ENCODE assay signal across 25 mouse cellular contexts in genomic region chr5:138165594-138165993, GRCm38 (mm10). TPM values are rescaled to one million over a fixed set of nuclear protein-coding genes. Genes with fewer than 3 reads are reported as not detected.
DNase-seq lines count a peak whose midpoint lies in the region; ATAC-seq and TF ChIP-seq lines count a peak whose summit lies in the region.
"Had no signal": no experiment of that assay in that cellular context is flagged by ENCODE, and none has a peak within 500 bp of the region (broad histone marks: within the 10 kb centered on the region; RNA-seq: fewer than 3 reads in every experiment).

No protein-coding gene starts in this region.

- peaks cover 35% of the 10 kb centered on the region for H3K79me2 ChIP-seq in myocyte (ENCODE audit: control insufficient read depth, insufficient read depth)

- WGBS in hindbrain, embryonic 14.5 days: 81% methylated on average over 8 of the region's 8 CpGs
- 79% methylated on average over 8 of the region's 8 CpGs for WGBS in hindbrain, embryonic 16.5 days

- H3K4me2 ChIP-seq in hindbrain, embryonic 14.5 days (replicated peaks): no peak overlapping the region
- no peak overlapping the region for H3K4me2 ChIP-seq in hindbrain, embryonic 16.5 days (ENCODE audit: low read length)
- H3K4me2 ChIP-seq in myocyte (ENCODE audit: low read depth): no peak overlapping the region
- H3K4me2 ChIP-seq: embryonic facial prominence, embryonic 15.5 days; forebrain, embryonic 15.5 days; heart, embryonic 15.5 days; liver, embryonic 12.5 days; stomach, embryonic 15.5 days had no signal

- H3ac ChIP-seq in myocyte (ENCODE audit: control insufficient read depth, insufficient read length): no peak overlapping the region

- H3K9ac ChIP-seq in hindbrain, embryonic 14.5 days: 0 out of 2 replicates have a peak overlapping the region, but pooled peaks have one; percentile 3
- H3K9ac ChIP-seq in hindbrain, embryonic 16.5 days (ENCODE audit: low read depth, low read length): no peak overlapping the region
- H3K9ac ChIP-seq: embryonic facial prominence, embryonic 15.5 days; forebrain, embryonic 15.5 days; heart, embryonic 15.5 days; liver, embryonic 12.5 days; stomach, embryonic 15.5 days had no signal

- peak; percentile 19 for TF ChIP-seq POLR2A in myocyte (IDR thresholded peaks at IDR 0.05; ENCODE audit: insufficient read length, low read depth)

- peak; percentile 28 for DNase-seq in cerebellum, adult 11-12 months
- DNase-seq in cerebellum, adult 8-10 months: no peak
- no peak for DNase-seq in hindbrain, embryonic 14.5 days (ENCODE audit: low spot score)
- DNase-seq in G1E (ENCODE audit: low spot score): no peak
- DNase-seq in lung, postnatal 25 days (ENCODE audit: low spot score): no peak
- DNase-seq: adrenal gland, adult 2 months; cerebellum, postnatal 10 days; embryo, embryonic 11 days; gastrocnemius, postnatal 36 days; heart, postnatal 4 days; kidney, adult 8-10 months; kidney, postnatal 14 days; lung, adult 2 months; lung, postnatal 36 days; right cerebral cortex, postnatal 25 days; thymus, adult 18-20 months had no signal

- peaks cover 77% of the 10 kb centered on the region for H3K36me3 ChIP-seq in hindbrain, embryonic 14.5 days (replicated peaks; ENCODE audit: control insufficient read depth, insufficient read depth)
- peaks cover 50% of the 10 kb centered on the region for H3K36me3 ChIP-seq in hindbrain, embryonic 16.5 days (ENCODE audit: control insufficient read depth, insufficient read depth, low read length)
- H3K36me3 ChIP-seq in G1E (replicated peaks): peaks cover 85% of the 10 kb centered on the region
- H3K36me3 ChIP-seq in myocyte (ENCODE audit: control insufficient read depth, insufficient read depth): peaks cover 30% of the 10 kb centered on the region

- TF ChIP-seq CTCF in G1E (IDR thresholded peaks at IDR 0.05; ENCODE audit: low read depth, low read length): no peak

- no peak overlapping the region for H3K4me3 ChIP-seq in hindbrain, embryonic 14.5 days (replicated peaks; ENCODE audit: low read length)
- H3K4me3 ChIP-seq in hindbrain, embryonic 16.5 days (ENCODE audit: low read length): no peak overlapping the region
- peak overlapping the region; percentile 1; the same call in 1 of the 2 replicates for H3K4me3 ChIP-seq in G1E (ENCODE audit: low read depth, low read length)
- H3K4me3 ChIP-seq in myocyte: no peak overlapping the region
- H3K4me3 ChIP-seq: embryonic facial prominence, embryonic 15.5 days; forebrain, embryonic 15.5 days; heart, embryonic 15.5 days; layer of hippocampus, adult 2 months; liver, embryonic 12.5 days; stomach, embryonic 15.5 days had no signal

- peaks cover 20% of the 10 kb centered on the region for H3K4me1 ChIP-seq in hindbrain, embryonic 14.5 days (replicated peaks; ENCODE audit: control insufficient read depth, insufficient read depth, low read length)
- H3K4me1 ChIP-seq in hindbrain, embryonic 16.5 days (ENCODE audit: control insufficient read depth, insufficient read depth, low read depth, low read length): peaks cover 15% of the 10 kb centered on the region
- H3K4me1 ChIP-seq in G1E (ENCODE audit: insufficient read depth, low read depth, low read length): peaks cover 82% of the 10 kb centered on the region

- H3K27ac ChIP-seq in hindbrain, embryonic 14.5 days: no peak overlapping the region
- no peak overlapping the region for H3K27ac ChIP-seq in hindbrain, embryonic 16.5 days (ENCODE audit: low read depth, low read length)
- H3K27ac ChIP-seq: embryonic facial prominence, embryonic 15.5 days; forebrain, embryonic 15.5 days; heart, embryonic 15.5 days; layer of hippocampus, adult 2 months; liver, embryonic 12.5 days; stomach, embryonic 15.5 days had no signal

- no peaks in the 10 kb centered on the region for H3K27me3 ChIP-seq in hindbrain, embryonic 14.5 days (ENCODE audit: control insufficient read depth, insufficient read depth, low read length)
- H3K27me3 ChIP-seq in hindbrain, embryonic 16.5 days (replicated peaks; ENCODE audit: control insufficient read depth, insufficient read depth, low read length): no peaks in the 10 kb centered on the region
- H3K27me3 ChIP-seq in G1E (ENCODE audit: insufficient read depth, low read length): no peaks in the 10 kb centered on the region; the same call in 1 of the 2 replicates
- no peaks in the 10 kb centered on the region for H3K27me3 ChIP-seq in myocyte (ENCODE audit: control insufficient read depth, insufficient read depth, insufficient read length)
- H3K27me3 ChIP-seq: embryonic facial prominence, embryonic 15.5 days; forebrain, embryonic 15.5 days; heart, embryonic 15.5 days; liver, embryonic 12.5 days; stomach, embryonic 15.5 days had no signal

- H3K9me3 ChIP-seq in hindbrain, embryonic 14.5 days (ENCODE audit: control insufficient read depth, low read length): no peaks in the 10 kb centered on the region
- H3K9me3 ChIP-seq in hindbrain, embryonic 16.5 days (ENCODE audit: control insufficient read depth, low read length): no peaks in the 10 kb centered on the region
- no peaks in the 10 kb centered on the region for H3K9me3 ChIP-seq in G1E (replicated peaks)
- H3K9me3 ChIP-seq: embryonic facial prominence, embryonic 15.5 days; forebrain, embryonic 15.5 days; heart, embryonic 15.5 days; liver, embryonic 12.5 days; stomach, embryonic 15.5 days had no signal

- ATAC-seq in hindbrain, embryonic 14.5 days (ENCODE audit: low FRiP score): no peak
- ATAC-seq in hindbrain, embryonic 16.5 days: no peak
- ATAC-seq in G1E (ENCODE audit: extremely low read depth, insufficient number of reproducible peaks, low FRiP score, poor library complexity, severe bottlenecking): no peak
- ATAC-seq in erythroid progenitor cell, adult 5-6 weeks (replicated peaks; ENCODE audit: low FRiP score, poor library complexity, severe bottlenecking): no peak
- ATAC-seq: forebrain, embryonic 15.5 days; liver, embryonic 12.5 days had no signal

TF ChIP-seq in myocyte, 11 proteins besides CTCF, POLR2A, EP300 and RAD21:
- TF ChIP-seq TCF3 (IDR thresholded peaks at IDR 0.05; ENCODE audit: insufficient read length, low read depth) (no peak), POLR2AphosphoS2 (IDR thresholded peaks at IDR 0.05; ENCODE audit: insufficient read length, low read depth) (peak; percentile 48)
TF ChIP-seq in myocyte: peak in this region for 1.

RNA-seq across cellular contexts. Expression of gene Cops6, which starts 4.7 kb away (rescaled TPM):
- 239 and 253 TPM in 2 replicates for polyA plus RNA-seq in hindbrain, embryonic 14.5 days (2014; fragmentation: Nextera tagmentation; extraction: Ambion mirVana)
- polyA plus RNA-seq in hindbrain, embryonic 16.5 days (2015; fragmentation: Nextera tagmentation; extraction: Ambion mirVana): 319 and 340 TPM in 2 replicates
- 148 and 206 TPM in 2 replicates for total RNA-seq in G1E (2014; fragmentation: Nextera tagmentation)
- total RNA-seq in G1E (2017): 45.0 and 48.7 TPM in 2 replicates
- polyA plus RNA-seq in G1E (2012): 104 and 107 TPM in 2 replicates
- polyA plus RNA-seq in myocyte (2012; fragmentation: generic; extraction: Trizol): 186 TPM
- total RNA-seq in erythroid progenitor cell, adult 5-6 weeks (2015; ENCODE audit: low replicate concordance): 34.2 and 54.1 TPM in 2 replicates
- total RNA-seq in erythroid progenitor cell, adult 5-6 weeks (2017; ENCODE audit: low replicate concordance): 10.1 and 22.2 TPM in 2 replicates

RNA-seq across cellular contexts. Expression of gene Ap4m1, which starts 6.2 kb away (rescaled TPM):
- 15.2 and 15.5 TPM in 2 replicates for polyA plus RNA-seq in hindbrain, embryonic 14.5 days (2014; fragmentation: Nextera tagmentation; extraction: Ambion mirVana)
- polyA plus RNA-seq in hindbrain, embryonic 16.5 days (2015; fragmentation: Nextera tagmentation; extraction: Ambion mirVana): 20.3 and 22.9 TPM in 2 replicates
- total RNA-seq in G1E (2014; fragmentation: Nextera tagmentation): 20.4 and 21.1 TPM in 2 replicates
- 26.7 and 29.2 TPM in 2 replicates for total RNA-seq in G1E (2017)
- polyA plus RNA-seq in G1E (2012): 12.7 and 22.6 TPM in 2 replicates
- 10.4 TPM for polyA plus RNA-seq in myocyte (2012; fragmentation: generic; extraction: Trizol)
- total RNA-seq in erythroid progenitor cell, adult 5-6 weeks (2015; ENCODE audit: low replicate concordance): 9.6 and 16.2 TPM in 2 replicates
- 18.1 and 19.4 TPM in 2 replicates for total RNA-seq in erythroid progenitor cell, adult 5-6 weeks (2017; ENCODE audit: low replicate concordance)

RNA-seq across cellular contexts. Expression of gene Mcm7, which starts 6.6 kb away (rescaled TPM):
- polyA plus RNA-seq in hindbrain, embryonic 14.5 days (2014; fragmentation: Nextera tagmentation; extraction: Ambion mirVana): 71.6 and 78.1 TPM in 2 replicates
- polyA plus RNA-seq in hindbrain, embryonic 16.5 days (2015; fragmentation: Nextera tagmentation; extraction: Ambion mirVana): 68.0 and 80.4 TPM in 2 replicates
- total RNA-seq in G1E (2014; fragmentation: Nextera tagmentation): 187 and 233 TPM in 2 replicates
- 347 and 390 TPM in 2 replicates for total RNA-seq in G1E (2017)
- polyA plus RNA-seq in G1E (2012): 36.3 and 104 TPM in 2 replicates
- polyA plus RNA-seq in myocyte (2012; fragmentation: generic; extraction: Trizol): 55.4 TPM
- total RNA-seq in erythroid progenitor cell, adult 5-6 weeks (2015; ENCODE audit: low replicate concordance): 218 and 223 TPM in 2 replicates
- total RNA-seq in erythroid progenitor cell, adult 5-6 weeks (2017; ENCODE audit: low replicate concordance): 304 and 424 TPM in 2 replicates

RNA-seq across cellular contexts. Expression of gene Zfp113, which starts 10.1 kb away (rescaled TPM):
- polyA plus RNA-seq in hindbrain, embryonic 14.5 days (2014; fragmentation: Nextera tagmentation; extraction: Ambion mirVana): 17.9 and 21.4 TPM in 2 replicates
- 22.7 and 22.9 TPM in 2 replicates for polyA plus RNA-seq in hindbrain, embryonic 16.5 days (2015; fragmentation: Nextera tagmentation; extraction: Ambion mirVana)
- total RNA-seq in G1E (2014; fragmentation: Nextera tagmentation) (22.2 and 23.7 TPM in 2 replicates), G1E (2017) (8.0 and 8.5 TPM in 2 replicates)
- polyA plus RNA-seq in G1E (2012) (0.36 and 0.66 TPM in 2 replicates), myocyte (2012; fragmentation: generic; extraction: Trizol) (3.0 TPM)
- total RNA-seq in erythroid progenitor cell, adult 5-6 weeks (2015; ENCODE audit: low replicate concordance): 3.4 and 8.6 TPM in 2 replicates
- total RNA-seq in erythroid progenitor cell, adult 5-6 weeks (2017; ENCODE audit: low replicate concordance): 2.0 and 4.1 TPM in 2 replicates

RNA-seq across cellular contexts. Expression of gene Taf6, which starts 21.7 kb away (rescaled TPM):
- 67.1 and 72.8 TPM in 2 replicates for polyA plus RNA-seq in hindbrain, embryonic 14.5 days (2014; fragmentation: Nextera tagmentation; extraction: Ambion mirVana)
- 64.7 and 75.2 TPM in 2 replicates for polyA plus RNA-seq in hindbrain, embryonic 16.5 days (2015; fragmentation: Nextera tagmentation; extraction: Ambion mirVana)
- total RNA-seq in G1E (2014; fragmentation: Nextera tagmentation) (69.4 and 73.0 TPM in 2 replicates), G1E (2017) (45.7 and 48.8 TPM in 2 replicates)
- polyA plus RNA-seq in G1E (2012) (33.2 and 34.8 TPM in 2 replicates), myocyte (2012; fragmentation: generic; extraction: Trizol) (47.1 TPM)
- total RNA-seq in erythroid progenitor cell, adult 5-6 weeks (2015; ENCODE audit: low replicate concordance): 40.4 and 42.3 TPM in 2 replicates
- total RNA-seq in erythroid progenitor cell, adult 5-6 weeks (2017; ENCODE audit: low replicate concordance): 21.8 and 30.3 TPM in 2 replicates
